Mouse (Mus musculus) frontal cortex, adult 2 months (tissue): ENCODE measurements at regions not wholly inside any gene's neighbourhood (a gene's known extent, or its start where the extent isn't known, plus 50 kb on each side); places are given as distances from the start of the nearest gene placed in this dataset.
A peak's percentile ranks its signal among the peaks of the same experiment; 100 is the strongest.

Experiments used
- DNase-seq, 2 experiments: peaks; one replicate each; pipeline ENCODE4 v3.0.0; 2022; ENCODE audit warnings: low spot score in 1 of 2; ENCODE audit errors: extremely low spot score in 1 of 2

- no peak for DNase-seq
These were observed 86.1 kb downstream of the Fam114a2 start for GRCm38 (mm10) chr11:57432299-57432698.

- no peak for DNase-seq
These were observed 86.5 kb downstream of the Fam114a2 start for GRCm38 (mm10) chr11:57431886-57432285.

- DNase-seq: peak in 1 of 2 experiments; percentile 33
These were observed 92.2 kb downstream of the Fam114a2 start for GRCm38 (mm10) chr11:57426046-57426805.

GRCm38 (mm10) chr11:57419416-57419815, 99.0 kb downstream of the Fam114a2 start:
- no peak for DNase-seq

GRCm38 (mm10) chr11:57416011-57416410, 102.4 kb downstream of the Fam114a2 start:
- DNase-seq: no peak

GRCm38 (mm10) chr11:57415167-57415566, 103.2 kb downstream of the Fam114a2 start:
- DNase-seq: no peak

GRCm38 (mm10) chr11:57414697-57415096, 103.7 kb downstream of the Fam114a2 start:
- DNase-seq: peak in 1 of 2 experiments; percentile 48

- DNase-seq: peak in 1 of 2 experiments; percentile 24
These were observed 105.1 kb downstream of the Fam114a2 start for GRCm38 (mm10) chr11:57413271-57413670.

GRCm38 (mm10) chr11:57412766-57413165, 105.7 kb downstream of the Fam114a2 start:
- peak; percentile 73 to 79 for DNase-seq

GRCm38 (mm10) chr11:57404172-57404571, 114.2 kb downstream of the Fam114a2 start:
- no peak for DNase-seq

- no peak for DNase-seq
These were observed 116.8 kb downstream of the Fam114a2 start for GRCm38 (mm10) chr11:57401610-57402009.

GRCm38 (mm10) chr11:57399366-57399765, 119.1 kb downstream of the Fam114a2 start:
- DNase-seq: no peak

- peak in 1 of 2 experiments; percentile 34 for DNase-seq
These were observed 122.0 kb downstream of the Fam114a2 start for GRCm38 (mm10) chr11:57396429-57396828.

GRCm38 (mm10) chr11:57390826-57391225, 127.6 kb downstream of the Fam114a2 start:
- no peak for DNase-seq
